30 mouse cellular contexts compared by ENCODE assay signal in genomic region chr11:83646356-83647149, GRCm38 (mm10). TPM values are rescaled to one million over a fixed set of nuclear protein-coding genes. Genes with fewer than 3 reads are reported as not detected.
"Had no signal": no experiment of that assay in that cellular context is flagged by ENCODE, and none has a peak within 500 bp of the region (broad histone marks: within the 10 kb centered on the region; RNA-seq: fewer than 3 reads in every experiment).

No protein-coding gene starts in this region.

- DNase-seq: kidney, postnatal 25 days; layer of hippocampus, postnatal 36 days; liver, embryonic 13.5 days; lung, adult 2 months; lung, postnatal 36 days; right cerebral cortex, adult 18-20 months; right cerebral cortex, postnatal 14 days; right cerebral cortex, postnatal 4 days; thymus, adult 2 months; thymus, postnatal 14 days; thymus, postnatal 4 days had no signal

- H3K4me1 ChIP-seq: liver, embryonic 13.5 days; midbrain, embryonic 12.5 days; midbrain, embryonic 15.5 days; neural tube, embryonic 12.5 days; neural tube, embryonic 15.5 days had no signal

- H3K36me3 ChIP-seq: liver, embryonic 13.5 days; midbrain, embryonic 12.5 days; midbrain, embryonic 15.5 days; neural tube, embryonic 12.5 days; neural tube, embryonic 15.5 days had no signal

- H3K4me3 ChIP-seq: layer of hippocampus, adult 2 months; left cerebral cortex, adult 2 months; liver, embryonic 13.5 days; midbrain, embryonic 12.5 days; midbrain, embryonic 15.5 days; neural tube, embryonic 12.5 days; neural tube, embryonic 15.5 days had no signal

- H3K27ac ChIP-seq: kidney, postnatal 0 days; layer of hippocampus, adult 2 months; left cerebral cortex, adult 2 months; liver, embryonic 13.5 days; midbrain, embryonic 12.5 days; midbrain, embryonic 15.5 days; neural tube, embryonic 12.5 days; neural tube, embryonic 15.5 days; stomach, postnatal 0 days had no signal

RNA-seq across cellular contexts. Expression of gene Rpl9-ps1, which starts 1.1 kb away (rescaled TPM):
- total RNA-seq: layer of hippocampus, adult 2 months; layer of hippocampus, postnatal 10 days; layer of hippocampus, postnatal 36 days; left cerebral cortex, adult 2 months; left cerebral cortex, postnatal 10 days; left cerebral cortex, postnatal 36 days; liver, adult 2 months had no signal
- polyA plus RNA-seq: kidney, embryonic 14.5 days; kidney, postnatal 0 days; large intestine, adult 2 months; limb, embryonic 11.5 days; limb, embryonic 14.5 days; liver, adult 2 months; liver, embryonic 13.5 days; liver, embryonic 16.5 days; lung, adult 2 months; lung, postnatal 0 days; midbrain, embryonic 12.5 days; midbrain, embryonic 15.5 days; neural tube, embryonic 12.5 days; neural tube, embryonic 15.5 days; stomach, embryonic 14.5 days; stomach, postnatal 0 days; thymus, adult 2 months had no signal

RNA-seq across cellular contexts. Expression of gene Ccl3, which starts 2.6 kb away (rescaled TPM):
- total RNA-seq: layer of hippocampus, adult 2 months; layer of hippocampus, postnatal 36 days; left cerebral cortex, adult 2 months; left cerebral cortex, postnatal 36 days had no signal
- polyA plus RNA-seq: stomach, embryonic 14.5 days had no signal

RNA-seq across cellular contexts. Expression of gene Ccl4, which starts 15.8 kb away (rescaled TPM):
- total RNA-seq: layer of hippocampus, adult 2 months; layer of hippocampus, postnatal 10 days; layer of hippocampus, postnatal 36 days; left cerebral cortex, adult 2 months; left cerebral cortex, postnatal 10 days; left cerebral cortex, postnatal 36 days; liver, adult 2 months had no signal
- polyA plus RNA-seq: kidney, embryonic 14.5 days; midbrain, embryonic 15.5 days had no signal

RNA-seq across cellular contexts. Expression of gene Wfdc17, which starts 57.2 kb away (rescaled TPM):
- total RNA-seq: layer of hippocampus, adult 2 months; layer of hippocampus, postnatal 10 days; left cerebral cortex, adult 2 months; left cerebral cortex, postnatal 10 days; left cerebral cortex, postnatal 36 days had no signal
- polyA plus RNA-seq: limb, embryonic 11.5 days had no signal
